Mouse (Mus musculus) forebrain, embryonic 15.5 days (tissue): ENCODE measurements at regions not wholly inside any gene's neighbourhood (a gene's known extent, or its start where the extent isn't known, plus 50 kb on each side); places are given as distances from the start of the nearest gene placed in this dataset.
A peak's percentile ranks its signal among the peaks of the same experiment; 100 is the strongest.

Experiments used
- ATAC-seq: fragments of 200-750 bp; cut with Nextera tagmentation; replicated peaks from 2 replicates; pipeline ENCODE4 v1.8.0; 2017; ENCODE audit warnings: mild to moderate bottlenecking, moderate TSS enrichment, moderate library complexity
- H3K27ac ChIP-seq: fragments of 300-500 bp; sonication (generic); replicated peaks from 2 replicates; pipeline ENCODE4 v1.5.1; 2015; ENCODE audit warnings: mild to moderate bottlenecking, inconsistent platforms
- H3K27me3 ChIP-seq: fragments of 300-500 bp; sonication (generic); 2 replicates; pipeline ENCODE4 v1.6.1; 2015; ENCODE audit warnings: inconsistent platforms
- H3K36me3 ChIP-seq: fragments of 300-500 bp; sonication (generic); 2 replicates; pipeline ENCODE4 v1.6.1; 2015; ENCODE audit warnings: mild to moderate bottlenecking, inconsistent platforms
- H3K4me1 ChIP-seq: fragments of 300-500 bp; sonication (generic); 2 replicates; pipeline ENCODE4 v1.6.1; 2015; ENCODE audit warnings: inconsistent platforms
- H3K4me2 ChIP-seq: fragments of 300-500 bp; sonication (generic); replicated peaks from 2 replicates; pipeline ENCODE4 v1.6.1; 2015; ENCODE audit warnings: mild to moderate bottlenecking, inconsistent platforms
- H3K4me3 ChIP-seq: fragments of 300-500 bp; sonication (generic); 2 replicates; pipeline ENCODE4 v1.5.1; 2015; ENCODE audit warnings: mild to moderate bottlenecking, inconsistent platforms
- H3K9ac ChIP-seq: fragments of 300-500 bp; sonication (generic); replicated peaks from 2 replicates; pipeline ENCODE4 v1.6.1; 2015; ENCODE audit warnings: mild to moderate bottlenecking, inconsistent platforms
- H3K9me3 ChIP-seq: fragments of 300-500 bp; sonication (generic); 2 replicates; pipeline ENCODE4 v1.6.1; 2016; ENCODE audit warnings: inconsistent platforms
- WGBS: fragments of 180-500 bp; shearing (Covaris S2); methylation state at CpG from one replicate; pipeline ENCODE4 v1.1.7; 2015; ENCODE audit warnings: mixed read lengths; 5-methylcytosine and 5-hydroxymethylcytosine counted together

GRCm38 (mm10) chr4:12334429-12334828 is 162.6 kb upstream of the Fam92a start:
- no peaks in the 10 kb centered on the region for H3K27me3 ChIP-seq
- WGBS = 29% methylated on average over 9 of the region's 9 CpGs
- H3K36me3 ChIP-seq = no peaks in the 10 kb centered on the region
- H3K4me3 ChIP-seq = no peak overlapping the region
- peak; percentile 90 for ATAC-seq
- H3K4me1 ChIP-seq = peaks cover 10% of the 10 kb centered on the region
- H3K9me3 ChIP-seq = no peaks in the 10 kb centered on the region
- H3K9ac ChIP-seq = no peak overlapping the region
- H3K4me2 ChIP-seq = 0 out of 2 replicates have a peak overlapping the region, but pooled peaks have one; percentile 5
- H3K27ac ChIP-seq = peak overlapping the region; percentile 65

- Histone ChIP-seq H3K36me3 (no peaks in the 10 kb centered on the region), H3K27me3 (no peaks in the 10 kb centered on the region), H3K27ac (no peak overlapping the region), H3K9me3 (no peaks in the 10 kb centered on the region), H3K4me3 (no peak overlapping the region), H3K4me1 (no peaks in the 10 kb centered on the region), H3K9ac (no peak overlapping the region), H3K4me2 (no peak overlapping the region)
- 65% methylated on average over 1 of the region's 1 CpGs for WGBS
- no peak for ATAC-seq
Measured at GRCm38 (mm10) chr4:12316024-12316423, 144.2 kb upstream of the Fam92a start.

- no peak overlapping the region for H3K4me3 ChIP-seq
- H3K4me1 ChIP-seq = peaks cover 15% of the 10 kb centered on the region
- H3K4me2 ChIP-seq = no peak overlapping the region
- H3K36me3 ChIP-seq = no peaks in the 10 kb centered on the region
- no peak overlapping the region for H3K9ac ChIP-seq
- no peaks in the 10 kb centered on the region for H3K27me3 ChIP-seq
- H3K9me3 ChIP-seq = no peaks in the 10 kb centered on the region
- no peak overlapping the region for H3K27ac ChIP-seq
- 92% methylated on average over 5 of the region's 5 CpGs for WGBS
- ATAC-seq = no peak
Measured at GRCm38 (mm10) chr4:12308332-12308731, 136.5 kb upstream of the Fam92a start.

GRCm38 (mm10) chr4:12306618-12307565 is 135.1 kb upstream of the Fam92a start:
- Histone ChIP-seq H3K4me1 (peaks cover 15% of the 10 kb centered on the region), H3K27me3 (no peaks in the 10 kb centered on the region), H3K9me3 (no peaks in the 10 kb centered on the region), H3K4me3 (no peak overlapping the region), H3K4me2 (peak overlapping the region; percentile 2), H3K27ac (peak overlapping the region; percentile 87), H3K36me3 (no peaks in the 10 kb centered on the region), H3K9ac (no peak overlapping the region)
- 43% methylated on average over 9 of the region's 9 CpGs for WGBS
- peak; percentile 87 for ATAC-seq

- H3K27ac ChIP-seq = peak overlapping the region; percentile 52
- peak; percentile 79 for ATAC-seq
- H3K9ac ChIP-seq = no peak overlapping the region
- peaks cover 8% of the 10 kb centered on the region; the same call in 1 of the 2 replicates for H3K4me1 ChIP-seq
- H3K36me3 ChIP-seq = no peaks in the 10 kb centered on the region
- WGBS = 35% methylated on average over 4 of the region's 4 CpGs
- no peak overlapping the region for H3K4me3 ChIP-seq
- H3K27me3 ChIP-seq = no peaks in the 10 kb centered on the region
- H3K4me2 ChIP-seq = no peak overlapping the region
- H3K9me3 ChIP-seq = no peaks in the 10 kb centered on the region
Measured at GRCm38 (mm10) chr4:12287079-12287686, 115.4 kb upstream of the Fam92a start.

GRCm38 (mm10) chr4:12286391-12286790 is 114.6 kb upstream of the Fam92a start:
- Histone ChIP-seq H3K27me3 (no peaks in the 10 kb centered on the region), H3K9me3 (no peaks in the 10 kb centered on the region), H3K27ac (peak overlapping the region; percentile 52; the same call in 1 of the 2 replicates), H3K4me2 (no peak overlapping the region), H3K4me3 (no peak overlapping the region), H3K36me3 (no peaks in the 10 kb centered on the region), H3K4me1 (peaks cover 8% of the 10 kb centered on the region; the same call in 1 of the 2 replicates), H3K9ac (no peak overlapping the region)
- WGBS = 49% methylated on average over 1 of the region's 1 CpGs
- no peak for ATAC-seq

GRCm38 (mm10) chr4:12285983-12286382 is 114.2 kb upstream of the Fam92a start:
- peaks cover 8% of the 10 kb centered on the region; the same call in 1 of the 2 replicates for H3K4me1 ChIP-seq
- H3K9ac ChIP-seq = no peak overlapping the region
- no peak overlapping the region for H3K4me2 ChIP-seq
- no peak overlapping the region for H3K4me3 ChIP-seq
- ATAC-seq = no peak
- no peak overlapping the region for H3K27ac ChIP-seq
- H3K27me3 ChIP-seq = no peaks in the 10 kb centered on the region
- no peaks in the 10 kb centered on the region for H3K36me3 ChIP-seq
- H3K9me3 ChIP-seq = no peaks in the 10 kb centered on the region

- H3K4me3 ChIP-seq = no peak overlapping the region
- H3K9ac ChIP-seq = no peak overlapping the region
- WGBS = 71% methylated on average over 3 of the region's 3 CpGs
- 0 out of 2 replicates have a peak, but pooled peaks cover 4% of the 10 kb centered on the region for H3K4me1 ChIP-seq
- H3K9me3 ChIP-seq = no peaks in the 10 kb centered on the region
- ATAC-seq = no peak
- no peak overlapping the region for H3K27ac ChIP-seq
- H3K4me2 ChIP-seq = no peak overlapping the region
- no peaks in the 10 kb centered on the region for H3K27me3 ChIP-seq
- H3K36me3 ChIP-seq = no peaks in the 10 kb centered on the region
Measured at GRCm38 (mm10) chr4:12277949-12278348, 106.1 kb upstream of the Fam92a start.

- Histone ChIP-seq H3K27me3 (no peaks in the 10 kb centered on the region), H3K36me3 (no peaks in the 10 kb centered on the region), H3K4me1 (peaks cover 12% of the 10 kb centered on the region; the same call in 1 of the 2 replicates), H3K9ac (no peak overlapping the region), H3K4me2 (no peak overlapping the region), H3K27ac (no peak overlapping the region), H3K4me3 (no peak overlapping the region), H3K9me3 (no peaks in the 10 kb centered on the region)
- 66% methylated on average over 6 of the region's 6 CpGs for WGBS
- no peak for ATAC-seq
Measured at GRCm38 (mm10) chr4:12273369-12273768, 101.6 kb upstream of the Fam92a start.

GRCm38 (mm10) chr4:12272914-12273313 is 101.1 kb upstream of the Fam92a start:
- H3K4me2 ChIP-seq = no peak overlapping the region
- no peaks in the 10 kb centered on the region for H3K9me3 ChIP-seq
- H3K4me3 ChIP-seq = no peak overlapping the region
- no peaks in the 10 kb centered on the region for H3K36me3 ChIP-seq
- no peaks in the 10 kb centered on the region for H3K27me3 ChIP-seq
- H3K4me1 ChIP-seq = peaks cover 12% of the 10 kb centered on the region; the same call in 1 of the 2 replicates
- 0 out of 2 replicates have a peak, but pooled peaks have one; percentile 48 for ATAC-seq
- no peak overlapping the region for H3K9ac ChIP-seq
- WGBS = 19% methylated on average over 6 of the region's 6 CpGs
- no peak overlapping the region for H3K27ac ChIP-seq

GRCm38 (mm10) chr4:12272378-12272777 is 100.6 kb upstream of the Fam92a start:
- no peak overlapping the region for H3K4me2 ChIP-seq
- ATAC-seq = no peak
- H3K27me3 ChIP-seq = no peaks in the 10 kb centered on the region
- peak overlapping the region; percentile 24; the same call in 1 of the 2 replicates for H3K27ac ChIP-seq
- H3K36me3 ChIP-seq = no peaks in the 10 kb centered on the region
- H3K9me3 ChIP-seq = no peaks in the 10 kb centered on the region
- H3K9ac ChIP-seq = no peak overlapping the region
- H3K4me1 ChIP-seq = peaks cover 12% of the 10 kb centered on the region; the same call in 1 of the 2 replicates
- 52% methylated on average over 6 of the region's 6 CpGs for WGBS
- H3K4me3 ChIP-seq = no peak overlapping the region

GRCm38 (mm10) chr4:12263746-12264145 is 91.9 kb upstream of the Fam92a start:
- peak; percentile 69 for ATAC-seq
- Histone ChIP-seq H3K4me2 (no peak overlapping the region), H3K9ac (no peak overlapping the region), H3K9me3 (no peaks in the 10 kb centered on the region), H3K36me3 (no peaks in the 10 kb centered on the region), H3K27ac (peak overlapping the region; percentile 49), H3K4me1 (peaks cover 8% of the 10 kb centered on the region; the same call in 1 of the 2 replicates), H3K4me3 (no peak overlapping the region), H3K27me3 (no peaks in the 10 kb centered on the region)
